Mouse (Mus musculus): ENCODE measurements around the gene Slc4a8.

GRCm38 (mm10) chr15:100749751-100750538, 11.6 kb upstream of the Slc4a8 start:
- TF ChIP-seq CHD2 (IDR thresholded peaks at IDR 0.05; ENCODE audit: low read depth, low read length): no peak
- no peak for TF ChIP-seq MAFK (IDR thresholded peaks at IDR 0.05; ENCODE audit: insufficient read depth, low read depth, low read length)
- no peak for TF ChIP-seq ZNF384 (IDR thresholded peaks at IDR 0.05; ENCODE audit: low read depth, low read length)

Measured in ES-E14 (cell line).